Mouse (Mus musculus): ENCODE data around the gene Wdr18.
A peak's percentile ranks its signal among the peaks of the same experiment; 100 is the strongest.

Wdr18 gene

DNA sequence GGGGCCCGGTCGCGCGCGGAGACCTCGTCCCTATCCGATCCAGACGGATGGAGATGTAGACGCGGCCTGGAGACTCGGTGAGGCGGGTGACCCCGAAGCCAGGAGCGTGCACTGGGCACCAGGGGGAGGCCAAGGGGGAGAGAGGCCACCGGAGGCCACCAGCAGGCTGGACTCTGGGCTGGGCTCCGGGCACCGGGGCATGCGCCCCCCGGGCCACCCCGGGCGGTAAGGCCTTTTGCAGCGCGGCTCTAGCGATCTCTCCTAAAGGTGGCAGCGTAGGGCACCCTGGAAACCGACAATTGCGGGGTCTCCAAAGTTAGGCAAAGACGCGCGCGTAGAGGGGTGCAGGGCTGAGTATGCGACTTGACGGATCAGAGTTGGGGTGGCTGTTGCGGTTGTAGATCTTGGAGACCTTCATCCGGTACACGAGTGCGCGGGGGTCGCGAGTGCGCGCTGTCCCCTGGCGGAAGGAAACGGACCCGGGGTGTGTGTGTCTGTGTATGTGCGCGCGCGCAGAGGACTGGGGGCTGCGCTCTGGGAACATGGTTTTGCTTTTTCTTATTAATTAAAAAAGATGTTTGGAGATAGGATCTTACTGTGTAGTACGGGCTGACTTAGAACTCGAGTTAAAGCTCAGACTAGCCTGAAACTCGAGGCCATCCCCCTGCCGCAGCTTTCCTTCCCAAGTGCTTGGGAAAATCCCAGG lies 32.5 kb upstream of the Wdr18 start:
- DNase-seq (ENCODE audit: low spot score in 2 of 2): peak; percentile 81 to 83

DNA sequence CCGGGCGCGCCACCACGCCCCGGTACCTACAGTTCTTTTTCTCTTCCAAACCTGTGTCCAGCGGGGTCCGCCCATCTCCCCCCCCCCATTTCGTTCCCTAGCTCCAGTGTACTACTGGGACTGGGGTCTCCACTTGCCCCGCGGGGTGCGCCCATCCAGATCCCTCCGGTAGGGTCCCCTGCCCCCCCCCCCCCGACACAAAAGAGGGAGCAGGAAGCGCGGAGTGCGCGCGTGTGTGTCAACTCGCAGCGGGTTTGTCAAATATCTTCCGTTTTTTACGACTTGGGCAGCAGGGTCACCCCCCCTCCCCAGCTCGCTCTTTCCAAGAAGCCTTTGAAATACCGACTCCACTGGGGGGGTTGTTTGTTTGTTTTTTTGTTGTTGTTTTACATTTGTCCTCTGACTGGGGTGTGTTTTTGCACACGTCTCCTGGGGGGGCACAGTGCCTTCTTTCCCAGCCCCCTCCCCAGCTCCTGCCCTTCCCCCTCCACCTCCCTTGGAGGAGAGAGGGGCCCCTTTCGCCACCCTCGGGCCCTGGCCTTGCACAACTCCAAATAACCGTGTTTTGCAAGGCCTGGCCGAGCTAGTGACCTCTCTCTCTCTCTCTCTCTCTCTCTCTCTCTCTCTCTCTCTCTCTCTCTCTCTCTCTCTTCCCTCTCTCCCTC lies 31.8 kb upstream of the Wdr18 start:
- no peak for DNase-seq (ENCODE audit: low spot score in 2 of 2)

DNA sequence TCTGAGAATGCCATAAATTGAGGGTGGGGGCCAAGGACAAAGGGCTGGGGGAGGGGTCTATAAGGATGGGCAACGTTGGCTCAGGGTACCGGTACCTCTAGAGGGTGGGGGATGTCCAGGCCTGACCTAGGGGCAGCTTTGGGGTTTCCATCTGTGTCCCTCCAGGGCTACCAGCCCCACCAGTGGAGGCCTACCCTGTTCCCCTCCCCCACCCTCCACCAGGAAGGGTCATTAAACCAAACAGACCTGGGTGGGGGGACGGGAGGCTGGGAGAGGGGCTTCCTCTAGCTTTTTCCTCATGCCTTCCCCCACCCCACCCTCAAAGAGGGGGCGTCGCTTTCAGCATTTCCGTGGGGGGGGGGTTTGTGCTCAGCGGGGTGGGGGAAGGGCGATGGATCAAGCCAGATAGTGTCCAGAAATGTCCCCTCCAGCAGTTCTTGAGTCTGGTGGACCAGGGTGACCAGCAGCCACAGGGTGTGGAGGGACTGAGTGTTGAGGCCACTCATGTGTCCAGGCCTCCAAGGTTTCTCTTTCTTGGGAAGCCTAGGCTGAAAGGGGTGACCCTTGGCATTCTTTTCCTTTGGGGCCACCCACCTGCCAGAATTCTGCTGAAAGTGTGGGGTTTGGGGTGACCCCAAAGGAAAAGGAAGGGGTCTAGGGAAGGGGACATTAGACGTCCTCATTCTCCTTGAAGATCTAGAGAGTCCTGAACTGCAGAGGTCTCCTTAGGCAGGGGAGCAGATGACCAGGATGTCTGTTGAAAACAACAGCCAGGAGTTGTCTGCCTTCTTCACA lies 30.8 kb upstream of the Wdr18 start:
- DNase-seq (ENCODE audit: low spot score in 2 of 2): no peak

GRCm38 (mm10) chr10:79929967-79930825 lies 29.8 kb upstream of the Wdr18 start:
- no peak for DNase-seq (ENCODE audit: low spot score in 2 of 2)

- DNase-seq (ENCODE audit: low spot score in 2 of 2): no peak
These were observed 29.1 kb upstream of the Wdr18 start for GRCm38 (mm10) chr10:79930826-79931186.

DNA sequence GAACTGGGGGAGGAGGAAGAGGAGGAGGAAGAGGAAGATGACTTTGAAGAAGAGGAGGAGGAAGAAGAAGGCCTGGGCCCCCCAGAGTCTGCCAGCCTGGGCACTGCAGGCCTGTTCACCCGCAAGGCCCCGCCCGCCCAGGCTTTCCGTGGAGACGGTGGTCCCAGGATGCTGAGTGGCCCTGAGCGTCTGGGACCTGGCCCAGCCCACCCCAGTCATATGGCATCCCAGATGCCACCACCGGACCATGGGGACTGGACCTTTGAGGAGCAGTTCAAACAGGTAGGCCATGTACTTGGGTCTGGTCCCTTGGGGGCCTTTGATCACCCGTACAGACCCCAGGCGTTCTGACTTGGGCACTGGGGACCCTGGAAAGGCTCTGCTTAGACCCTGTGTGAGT lies 28.2 kb upstream of the Wdr18 start:
- no peak for DNase-seq (ENCODE audit: low spot score in 2 of 2)

DNA sequence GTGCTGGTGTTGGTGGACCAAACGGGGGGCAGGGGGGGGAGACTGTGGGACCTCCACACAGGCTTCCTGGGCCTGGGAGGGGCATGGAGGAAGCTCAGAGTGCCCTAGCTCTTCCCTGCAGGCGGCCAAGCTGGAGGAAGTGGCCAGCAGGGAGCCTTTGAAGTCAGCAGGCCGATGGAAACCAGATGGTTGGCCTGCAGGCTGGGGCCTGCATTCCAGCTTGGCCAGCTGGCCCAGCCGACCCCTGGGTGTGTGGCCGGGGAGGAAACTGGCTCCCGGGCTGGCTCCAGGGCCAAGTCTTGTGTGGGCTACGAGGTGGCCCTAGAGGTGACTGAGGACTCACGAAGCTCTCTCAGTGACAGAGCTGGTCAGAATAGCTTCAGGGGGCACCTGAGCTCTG lies 27.2 kb upstream of the Wdr18 start:
- DNase-seq (ENCODE audit: low spot score in 2 of 2): no peak

- DNase-seq (ENCODE audit: low spot score in 2 of 2): no peak
These were observed 26.7 kb upstream of the Wdr18 start for GRCm38 (mm10) chr10:79933145-79933679.

- no peak for DNase-seq (ENCODE audit: low spot score in 2 of 2)
These were observed 26.1 kb upstream of the Wdr18 start for GRCm38 (mm10) chr10:79933861-79934260.

DNA sequence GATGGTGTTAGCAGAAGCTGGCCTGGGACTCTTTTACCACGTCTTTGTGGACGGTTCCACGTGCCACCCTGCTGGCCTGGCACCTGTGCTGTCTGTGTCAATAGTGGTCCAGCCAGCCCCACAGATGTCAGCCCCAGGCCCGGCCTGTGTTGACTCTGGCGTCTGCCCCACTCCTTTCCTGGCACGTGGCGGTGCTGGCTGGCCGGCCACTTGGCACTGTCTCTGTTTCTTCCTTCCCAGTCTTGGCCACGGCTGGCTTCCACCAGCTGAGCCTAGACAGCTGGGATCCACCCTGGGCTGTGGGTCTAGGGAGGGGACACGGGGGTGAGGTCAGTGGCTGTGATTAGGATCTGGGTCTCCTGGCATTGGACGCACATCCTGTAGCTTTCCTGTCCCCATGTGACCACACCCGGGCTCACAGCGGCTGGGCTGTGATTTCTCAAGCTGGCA lies 25.7 kb upstream of the Wdr18 start:
- no peak for DNase-seq (ENCODE audit: low spot score in 2 of 2)

- DNase-seq (ENCODE audit: low spot score in 2 of 2): no peak
These were observed 25.0 kb upstream of the Wdr18 start for GRCm38 (mm10) chr10:79934794-79935569.

DNA sequence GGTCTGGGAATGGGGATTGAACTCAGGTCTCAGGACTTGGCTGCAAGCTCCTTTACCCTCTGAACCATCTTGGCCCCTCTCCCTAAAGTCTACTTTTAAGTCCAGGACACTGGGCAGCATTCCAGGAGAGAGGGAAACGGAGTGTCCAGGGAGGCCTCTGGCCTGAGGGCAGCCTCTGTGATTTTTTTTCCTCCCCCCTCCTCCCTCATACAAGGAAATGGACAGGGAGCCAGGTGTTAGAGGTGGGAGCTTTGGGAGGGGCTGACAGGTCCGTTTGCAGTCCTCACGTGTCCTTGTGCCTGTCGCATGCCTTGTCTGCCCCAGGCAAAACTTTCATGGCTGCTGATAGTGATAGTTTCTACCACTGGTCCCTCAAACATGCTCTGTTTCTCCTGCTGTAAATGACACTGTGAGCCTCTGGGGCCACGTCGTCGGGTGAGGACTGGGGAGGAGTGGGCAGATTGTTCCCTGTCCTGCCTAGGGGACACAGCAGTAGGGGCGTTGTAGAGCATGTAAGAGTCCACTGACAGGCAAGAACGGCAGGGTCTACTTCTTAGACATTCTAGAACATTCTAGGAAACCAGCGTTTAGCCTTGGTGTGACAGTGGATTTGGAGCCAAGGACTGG lies 23.6 kb upstream of the Wdr18 start:
- DNase-seq (ENCODE audit: low spot score in 2 of 2): no peak

GRCm38 (mm10) chr10:79936911-79937441 lies 23.0 kb upstream of the Wdr18 start:
- peak; percentile 43 to 44 for DNase-seq (ENCODE audit: low spot score in 2 of 2)

- no peak for DNase-seq (ENCODE audit: low spot score in 2 of 2)
These were observed 22.0 kb upstream of the Wdr18 start for GRCm38 (mm10) chr10:79937775-79938526.

GRCm38 (mm10) chr10:79940749-79941148 lies 19.2 kb upstream of the Wdr18 start:
- DNase-seq (ENCODE audit: low spot score in 2 of 2): no peak

DNA sequence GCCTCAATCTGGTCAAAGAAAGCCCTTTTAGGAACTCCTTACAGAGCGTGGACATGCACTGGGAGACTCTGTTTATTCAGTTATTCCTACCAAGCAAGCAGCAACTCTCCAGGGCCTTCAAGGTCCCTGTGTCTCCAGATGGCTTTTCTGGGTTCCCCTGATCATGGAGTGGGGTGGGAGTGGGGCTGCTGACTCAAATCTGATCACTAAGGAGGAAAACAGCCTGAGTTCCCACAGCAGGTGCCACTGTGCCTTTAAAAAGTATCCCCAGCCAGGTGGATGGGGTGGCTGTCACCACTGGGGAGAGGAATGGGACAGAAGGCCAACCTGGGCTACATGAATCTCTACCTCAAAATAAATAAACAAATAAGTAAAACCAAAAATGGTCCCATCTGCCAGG lies 17.0 kb upstream of the Wdr18 start:
- DNase-seq (ENCODE audit: low spot score in 2 of 2): no peak

DNA sequence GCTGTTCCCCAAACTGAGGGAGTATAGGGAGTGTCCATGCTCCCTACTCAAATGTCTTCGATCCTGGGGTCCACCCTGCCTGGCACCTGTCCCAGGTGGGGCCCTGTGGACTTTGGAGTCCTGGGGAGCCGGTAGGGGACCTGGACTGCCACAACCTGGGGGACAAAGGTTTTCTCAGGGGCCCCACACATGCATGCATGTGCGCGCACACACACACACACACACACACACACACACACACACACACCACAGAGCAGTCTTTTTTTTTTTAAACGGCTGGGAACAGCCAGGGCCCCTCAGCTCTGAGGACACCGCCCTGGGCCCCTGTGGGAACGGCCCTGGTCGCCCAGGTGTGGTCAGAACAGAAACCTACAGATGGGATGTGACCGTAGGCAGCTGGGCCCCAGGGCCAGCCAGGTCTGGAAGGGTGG lies 16.5 kb upstream of the Wdr18 start:
- DNase-seq (ENCODE audit: low spot score in 2 of 2): no peak

GRCm38 (mm10) chr10:79945507-79946234 lies 14.3 kb upstream of the Wdr18 start:
- DNase-seq (ENCODE audit: low spot score in 2 of 2): no peak
